Mouse (Mus musculus) gastrocnemius, postnatal 10 days (tissue): ENCODE results near the gene Pik3r2. TPM values are rescaled to one million over a fixed set of nuclear protein-coding genes. Genes with fewer than 3 reads are reported as not detected.
"Not testable (repeated sequence)": the region's sequence is repeated elsewhere in the genome, so short reads cannot be mapped to it uniquely, and the experiment has no call there.

ENCODE experiments used
- DNase-seq: peaks from one replicate; pipeline ENCODE4 v3.0.0; 2021; ENCODE audit warnings: mixed read lengths
- long read RNA-seq, 2 experiments: library from polyadenylated mRNA; stranded (forward); transcript quantifications; one replicate each; pipeline ENCODE4 v2.0.0; 2021
- total RNA-seq, 2 experiments: library from RNA; stranded (reverse); gene quantifications; 2 replicates each; pipeline ENCODE4 v1.2.3; 2021

The Pik3r2 gene
- 10 to 100 TPM; 39.4 to 47.2 TPM for total RNA-seq
- long read RNA-seq, experiment 1, transcript Pik3r2-201 (16 exons, 3,165 nt): major isoform, 98 of 128 reads
- long read RNA-seq, experiment 1, partial matches to known transcripts: 13 of 128 reads
- long read RNA-seq, experiment 1, other reads (novel, unspliced or antisense): 17 of 128 reads
- long read RNA-seq, experiment 2, transcript Pik3r2-201 (16 exons, 3,165 nt): major isoform, 74 of 95 reads
- long read RNA-seq, experiment 2, partial matches to known transcripts: 10 of 95 reads
- long read RNA-seq, experiment 2, other reads (novel, unspliced or antisense): 11 of 95 reads

DNA sequence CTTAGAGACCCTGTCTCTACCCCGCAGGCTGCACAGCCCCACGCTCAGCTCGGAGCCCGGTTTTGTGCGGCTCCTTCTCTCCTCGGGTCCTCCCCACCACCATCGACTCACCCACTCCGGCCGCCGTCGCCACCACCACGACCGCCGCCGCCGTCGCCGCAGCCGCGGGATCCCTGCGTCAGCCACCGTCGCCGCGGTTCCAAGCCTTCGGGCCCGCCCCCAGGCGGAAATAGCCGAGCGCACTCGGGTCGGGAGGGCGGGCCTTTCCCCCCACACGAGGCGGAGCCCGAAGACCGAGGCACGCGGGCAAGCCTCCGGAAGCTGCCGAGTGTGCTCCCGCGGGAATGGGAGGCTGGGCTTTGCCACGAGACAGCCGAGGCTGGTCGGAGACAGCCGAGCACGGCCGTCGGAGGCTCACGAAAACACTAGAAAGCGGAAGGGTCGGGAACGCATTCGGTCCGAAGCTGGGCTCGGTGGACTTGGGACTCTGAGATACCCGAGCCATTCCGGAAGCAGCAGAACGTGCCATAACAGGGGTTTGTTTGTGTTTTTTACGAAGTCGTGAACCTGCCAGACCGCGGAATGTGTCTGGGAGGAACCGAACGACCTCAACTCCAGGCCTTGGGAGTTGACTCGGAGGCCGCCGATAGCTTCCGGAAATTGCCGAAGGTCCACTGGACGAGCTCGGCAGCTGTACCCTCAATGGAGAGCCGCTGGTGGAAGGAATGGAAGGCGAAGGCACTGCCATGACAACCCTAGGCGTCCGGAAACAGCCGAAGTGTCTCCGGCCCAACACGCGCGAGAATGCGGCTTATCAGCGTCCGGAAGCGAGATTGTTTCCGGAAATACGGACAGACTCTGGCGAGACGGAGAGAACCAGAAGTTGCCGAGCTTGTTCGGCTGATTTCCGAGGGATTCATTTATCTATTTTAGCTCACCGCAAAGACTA is at the start of gene Pik3r2:
TSS of gene Pik3r2 (minus strand) at position 218 of the 949 bp plus-strand sequence.
- DNase-seq: peak; percentile 99

DNA sequence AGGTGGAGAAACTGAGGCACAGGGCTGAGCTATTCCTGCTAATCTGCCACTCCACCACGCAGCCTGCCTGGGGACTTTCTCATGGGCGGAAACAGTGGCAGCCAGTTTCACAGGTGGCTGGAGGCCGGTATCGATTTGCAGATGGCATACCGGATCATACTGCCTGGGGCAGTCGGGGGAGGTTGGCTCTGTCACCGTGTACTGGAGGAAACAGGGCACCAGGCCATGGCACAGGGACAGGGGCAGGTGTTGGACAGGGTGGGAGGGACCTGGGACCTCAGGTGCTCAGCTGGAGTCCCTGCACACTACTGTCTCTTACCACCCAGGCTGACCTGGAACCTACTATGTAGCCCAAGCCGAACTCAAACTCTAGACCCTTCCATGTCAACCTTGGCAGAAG is 49.3 kb upstream of the Pik3r2 start:
- no peak for DNase-seq

DNA sequence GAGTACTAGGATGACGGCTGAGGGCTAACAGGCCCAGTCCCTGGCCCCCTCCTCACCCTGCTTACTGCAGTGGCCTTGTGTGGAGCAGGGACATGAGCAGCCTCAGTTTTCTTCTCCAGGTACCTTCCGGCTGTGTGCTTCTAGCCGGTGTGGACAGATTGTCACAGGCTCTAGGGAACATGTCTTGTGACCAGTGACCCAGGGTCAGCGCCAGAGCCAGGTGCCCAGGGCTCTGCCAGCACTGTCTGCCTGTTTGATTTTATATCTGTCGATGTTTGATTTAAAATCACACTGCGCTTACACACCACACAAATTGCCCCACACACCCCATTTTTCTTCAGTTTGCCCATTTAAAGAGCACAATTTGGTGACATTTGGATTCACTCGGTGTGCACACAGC is 47.3 kb upstream of the Pik3r2 start:
- DNase-seq: no peak

DNA sequence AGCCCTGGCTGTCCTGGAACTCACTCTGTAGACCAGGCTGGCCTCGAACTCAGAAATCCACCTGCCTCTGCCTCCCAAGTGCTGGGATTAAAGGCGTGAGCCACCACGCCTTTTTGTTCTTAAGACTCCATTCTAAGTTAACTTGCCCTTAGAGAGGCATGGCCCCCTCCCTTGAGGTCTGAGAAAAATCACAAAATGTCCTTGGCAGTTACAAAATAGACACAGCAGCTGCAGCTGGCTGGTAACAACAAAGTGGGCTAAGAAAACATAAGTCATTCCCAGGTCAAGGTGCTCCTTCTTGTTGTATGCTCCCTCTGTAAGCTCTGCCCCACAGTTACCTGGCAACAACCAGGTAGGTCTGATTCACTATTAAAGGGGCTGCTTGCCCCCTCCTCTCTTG is 46.1 kb upstream of the Pik3r2 start:
- DNase-seq: not testable (repeated sequence)

DNA sequence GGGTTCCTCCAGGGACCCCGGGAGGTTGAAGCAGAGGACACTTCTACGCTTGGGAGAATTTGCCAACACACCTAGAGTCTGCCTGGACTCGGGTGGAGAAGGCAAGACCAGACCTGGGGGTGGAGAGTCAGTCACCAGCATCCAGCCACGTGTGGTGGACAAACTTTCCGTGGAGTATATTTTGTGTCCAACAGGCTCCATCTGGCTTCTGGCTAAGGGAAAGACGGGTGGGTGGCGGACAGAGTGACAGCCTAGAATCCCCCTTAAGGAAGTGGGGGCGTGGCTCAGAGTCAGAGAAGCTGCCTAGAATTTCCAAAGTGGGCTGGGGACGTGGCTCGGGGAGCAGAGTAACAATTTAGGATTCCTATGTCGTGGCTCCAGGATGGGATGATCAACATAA is 45.5 kb upstream of the Pik3r2 start:
- DNase-seq: no peak

GRCm38 (mm10) chr8:70821399-70821962 is 45.0 kb upstream of the Pik3r2 start:
- peak; percentile 77 for DNase-seq

DNA sequence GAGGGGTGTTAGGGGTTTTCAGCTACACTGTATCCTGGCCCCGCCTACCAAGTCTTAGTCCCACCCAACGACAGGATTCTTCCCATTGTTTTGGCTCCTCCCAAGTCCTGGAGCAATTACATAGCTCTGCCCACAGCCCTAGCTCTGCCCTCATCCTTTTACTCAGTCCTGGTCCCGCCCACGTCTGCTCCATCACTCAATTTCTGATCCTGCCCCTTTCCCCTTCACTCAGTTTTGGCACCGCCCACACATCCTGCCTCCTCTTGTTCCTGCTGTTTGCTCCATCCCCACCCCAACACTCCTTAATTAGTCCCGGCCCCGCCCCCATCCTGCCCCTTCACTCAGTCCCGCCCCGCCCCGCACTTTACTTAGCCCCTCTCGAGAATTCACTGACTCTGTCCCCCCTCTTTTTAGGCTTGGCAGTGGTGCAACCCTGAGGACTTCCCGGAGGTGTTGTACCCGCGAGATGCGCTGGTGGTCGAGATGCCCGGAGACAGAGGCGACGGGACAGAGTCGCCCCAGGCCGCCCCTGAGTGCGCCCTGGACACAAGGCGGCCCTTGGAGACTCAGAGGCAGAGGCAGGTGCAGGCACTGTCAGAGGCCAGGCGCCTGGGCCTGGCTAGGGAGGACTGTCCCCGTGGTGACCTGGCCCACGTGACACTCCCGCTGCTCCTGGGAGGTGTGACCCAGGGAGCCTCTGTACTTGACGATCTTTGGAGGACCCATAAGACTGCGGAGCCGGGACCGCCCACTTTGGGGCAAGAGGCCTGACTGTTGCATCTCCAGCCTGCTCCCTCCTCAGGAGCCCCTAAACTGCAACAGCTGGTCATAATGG is 43.8 kb upstream of the Pik3r2 start:
- DNase-seq: no peak

GRCm38 (mm10) chr8:70816679-70817078 is 40.2 kb upstream of the Pik3r2 start:
- no peak for DNase-seq

DNA sequence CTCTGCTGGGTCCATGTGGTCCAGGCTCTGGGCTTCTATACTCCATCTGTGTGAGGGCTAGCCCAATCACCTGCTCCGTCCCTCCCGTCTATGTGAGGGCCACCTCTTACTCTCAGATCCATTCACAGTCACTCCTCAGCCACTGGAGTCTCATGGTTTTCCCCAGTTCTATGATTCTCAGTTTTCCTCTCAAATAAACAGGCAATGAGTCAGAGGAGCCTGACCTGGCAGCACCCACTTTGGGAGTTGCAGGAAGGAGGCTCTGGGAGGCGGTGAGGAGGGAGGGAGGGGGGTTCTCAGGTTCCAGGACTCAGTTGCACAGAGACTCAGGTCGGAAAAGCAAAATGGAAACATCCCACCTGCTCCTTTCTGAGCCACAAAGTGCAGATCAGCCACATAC is 36.4 kb upstream of the Pik3r2 start:
- DNase-seq: no peak

DNA sequence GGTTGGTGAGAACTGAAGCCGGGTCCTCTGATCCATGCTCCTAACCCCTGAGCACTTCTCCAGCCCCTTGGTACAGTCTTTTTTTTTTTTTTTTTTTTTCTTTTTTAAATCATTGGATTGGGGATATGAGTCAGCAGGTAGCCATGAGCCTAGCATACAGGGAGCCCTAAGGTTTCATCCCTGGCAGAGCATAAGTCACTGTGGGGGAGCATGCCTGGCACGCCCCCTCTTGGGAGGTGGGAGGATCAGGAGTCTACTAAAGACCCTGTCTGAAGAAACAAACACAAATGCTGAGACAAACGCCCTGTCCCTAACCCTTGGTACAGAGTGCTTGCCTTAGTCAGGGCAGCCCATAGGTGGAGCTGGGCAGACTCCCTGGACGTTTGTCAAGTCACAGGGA is 35.5 kb upstream of the Pik3r2 start:
- no peak for DNase-seq

DNA sequence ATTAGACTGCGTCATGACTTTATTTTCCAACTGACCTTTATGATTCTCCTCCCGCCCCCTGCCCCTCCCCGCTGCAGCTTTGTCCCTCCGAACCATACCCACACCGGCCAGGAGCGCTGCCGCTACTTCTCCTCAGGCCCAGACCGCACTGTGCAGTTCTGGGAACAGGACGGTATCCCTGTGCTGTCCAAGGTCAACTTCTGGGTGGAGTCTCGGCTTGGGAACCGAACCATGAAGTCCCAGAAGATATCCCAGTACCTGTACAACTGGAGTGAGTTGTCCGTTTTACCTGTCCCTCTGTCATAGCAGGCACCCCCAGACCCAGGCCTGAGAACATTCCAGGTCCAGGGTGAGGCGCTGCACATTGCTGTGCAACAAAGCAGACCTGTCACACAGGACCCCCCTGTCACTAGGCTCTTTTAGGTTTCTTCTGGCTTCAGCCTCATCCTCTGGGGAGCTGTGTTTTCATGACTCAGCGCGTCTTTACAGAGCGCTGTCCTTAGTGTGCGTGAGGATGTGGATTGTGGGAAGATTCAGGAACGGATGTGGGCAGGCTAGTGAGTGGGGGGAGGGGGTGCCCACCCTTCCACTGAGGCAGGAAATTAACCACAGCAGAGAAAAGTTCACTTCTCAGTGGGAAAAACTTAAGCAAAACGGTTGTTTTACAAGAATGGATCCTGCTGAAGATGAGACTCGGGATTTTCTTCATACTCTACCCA is 34.6 kb upstream of the Pik3r2 start:
- no peak for DNase-seq

GRCm38 (mm10) chr8:70808955-70809701 is 32.6 kb upstream of the Pik3r2 start:
- DNase-seq: no peak

- DNase-seq: no peak
These were observed 31.7 kb upstream of the Pik3r2 start, which contains the start of gene Il12rb1 for GRCm38 (mm10) chr8:70808239-70808638. Il12rb1 (plus strand) TSS chr8:70808449.

GRCm38 (mm10) chr8:70807304-70807703 is 30.8 kb upstream of the Pik3r2 start:
- DNase-seq: no peak

- DNase-seq: no peak
These were observed 30.0 kb upstream of the Pik3r2 start for GRCm38 (mm10) chr8:70806541-70806940.

- DNase-seq: peak; percentile 89
These were observed 28.1 kb upstream of the Pik3r2 start, which contains the start of gene Mast3 for GRCm38 (mm10) chr8:70804481-70805206. Mast3 (minus strand) TSS chr8:70805054.

- no peak for DNase-seq
These were observed 27.4 kb upstream of the Pik3r2 start for GRCm38 (mm10) chr8:70803761-70804480.

DNA sequence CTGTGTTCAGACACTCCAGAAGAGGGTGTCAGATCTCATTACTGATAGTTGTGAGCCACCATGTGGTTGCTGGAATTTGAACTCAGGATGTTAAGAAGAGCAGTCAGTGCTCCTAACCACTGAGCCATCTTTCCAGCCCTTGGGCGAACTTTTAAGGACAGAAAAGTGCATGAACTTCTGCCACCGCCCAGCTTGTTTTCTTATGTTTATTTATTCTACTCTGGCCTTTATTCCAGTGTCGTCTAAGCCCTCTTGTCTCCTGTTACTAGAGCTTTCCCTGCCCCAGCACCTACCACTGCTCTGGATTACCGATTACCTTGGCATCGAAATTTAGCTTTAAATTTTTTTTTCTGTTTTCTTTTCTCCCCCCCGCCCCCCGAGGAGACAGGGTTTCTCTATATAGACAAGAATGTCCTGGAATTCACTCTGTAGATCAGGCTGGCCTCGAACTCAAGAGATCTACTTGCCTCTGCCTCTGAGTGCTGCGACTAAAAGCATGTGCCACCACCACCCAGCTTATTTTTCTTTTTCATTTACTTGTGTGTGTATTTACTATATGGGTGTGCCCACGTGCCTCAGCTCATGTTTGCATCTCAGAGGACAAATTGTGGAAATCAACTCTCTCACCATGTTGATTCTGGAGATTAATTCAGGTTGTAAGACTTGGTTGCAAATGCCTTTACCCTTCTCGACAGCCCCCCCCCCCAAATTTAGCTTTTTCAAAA is 26.4 kb upstream of the Pik3r2 start:
- DNase-seq: no peak
